Mouse (Mus musculus): ENCODE data around the gene Tff1. TPM values are rescaled to one million over a fixed set of nuclear protein-coding genes. Genes with fewer than 3 reads are reported as not detected.

Tff1 gene
- polyA plus RNA-seq, 1 experiment from 2014 or later: not detected

DNA sequence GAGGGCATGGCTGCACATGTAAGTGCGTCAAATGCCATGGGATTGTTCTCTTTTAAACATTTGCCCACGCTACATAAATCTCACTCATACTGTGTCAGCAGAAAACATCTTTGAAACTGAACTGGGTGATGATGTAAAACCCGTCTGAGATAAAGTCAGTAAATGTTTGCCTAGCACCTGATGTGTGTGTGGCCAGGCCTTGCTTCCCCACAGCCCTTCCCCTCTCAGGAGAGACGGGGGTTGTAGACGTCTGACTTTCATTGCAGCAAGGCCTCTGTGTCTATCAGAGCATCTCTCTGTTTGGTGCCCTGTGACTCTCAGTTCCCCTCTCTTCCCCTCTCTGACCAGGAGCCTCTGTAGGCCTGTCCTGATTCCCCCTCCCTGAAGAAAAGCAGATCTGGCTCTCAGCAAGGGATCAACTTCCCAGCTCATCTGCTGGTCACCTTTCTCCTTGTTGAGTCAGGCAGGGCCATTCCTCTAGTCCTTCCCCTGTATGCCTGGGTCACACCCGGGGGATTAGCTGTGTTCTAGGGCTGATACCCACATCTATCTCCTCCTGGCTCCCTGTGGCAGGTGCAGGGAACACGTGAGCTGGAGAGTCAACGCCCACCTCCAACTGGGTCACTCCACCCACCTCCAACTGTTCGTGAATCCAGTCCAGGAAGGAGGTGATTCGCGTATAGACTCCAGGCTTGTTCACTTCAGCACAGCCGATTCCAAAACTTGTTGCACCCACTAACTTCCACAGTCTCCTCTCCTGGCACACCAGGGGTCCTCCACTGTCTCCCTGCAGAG is 18.3 kb upstream of the Tff1 start:
- ATAC-seq (ENCODE audit: insufficient read depth) (no peak), DNase-seq (peak; percentile 18)
- Histone ChIP-seq H3K27ac (ENCODE audit: low read depth) (peak overlapping the region; percentile 20; the same call in 1 of the 2 replicates), H3K4me1 (ENCODE audit: insufficient read depth) (no peaks in the 10 kb centered on the region), H3K36me3 (ENCODE audit: insufficient read depth) (no peaks in the 10 kb centered on the region), H3K4me2 (no peak overlapping the region), H3K9me3 (ENCODE audit: low read depth, low read length) (no peaks in the 10 kb centered on the region), H3K4me3 (ENCODE audit: low read depth, low read length) (no peak overlapping the region), H3K27me3 (ENCODE audit: insufficient read depth, low read length) (no peaks in the 10 kb centered on the region), H3K9ac (no peak overlapping the region)
- no peak for TF ChIP-seq CTCF (IDR thresholded peaks at IDR 0.05; ENCODE audit: low read depth)
- 40% methylated on average over 12 of the region's 12 CpGs for WGBS

DNA sequence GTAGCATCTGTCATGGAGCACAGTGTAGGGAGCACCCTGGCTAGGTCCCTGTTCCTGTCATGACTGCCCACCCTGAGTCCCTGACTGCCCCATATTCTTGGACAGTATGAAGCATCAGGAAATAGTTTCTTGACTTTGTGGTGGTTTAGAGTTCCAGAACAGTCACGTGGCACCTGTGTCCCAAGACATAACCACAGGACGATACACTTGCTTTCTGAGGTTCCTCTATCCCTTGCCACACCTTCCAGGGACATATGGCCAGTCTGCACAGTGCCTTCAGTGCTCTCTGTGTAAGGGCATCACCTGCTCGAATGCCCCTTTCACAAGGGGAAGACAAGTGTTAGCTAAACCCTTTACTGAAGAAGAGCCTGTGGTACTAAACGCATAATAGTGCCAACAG is 16.4 kb upstream of the Tff1 start:
- Histone ChIP-seq H3K4me3 (ENCODE audit: low read depth, low read length) (no peak overlapping the region), H3K27ac (ENCODE audit: low read depth) (no peak overlapping the region), H3K4me2 (no peak overlapping the region), H3K9me3 (ENCODE audit: low read depth, low read length) (no peaks in the 10 kb centered on the region), H3K36me3 (ENCODE audit: insufficient read depth) (no peaks in the 10 kb centered on the region), H3K4me1 (ENCODE audit: insufficient read depth) (no peaks in the 10 kb centered on the region), H3K9ac (no peak overlapping the region), H3K27me3 (ENCODE audit: insufficient read depth, low read length) (no peaks in the 10 kb centered on the region)
- no peak for ATAC-seq (ENCODE audit: insufficient read depth)
- WGBS: 85% methylated on average over 4 of the region's 4 CpGs
- no peak for TF ChIP-seq CTCF (IDR thresholded peaks at IDR 0.05; ENCODE audit: low read depth)
- no peak for DNase-seq

DNA sequence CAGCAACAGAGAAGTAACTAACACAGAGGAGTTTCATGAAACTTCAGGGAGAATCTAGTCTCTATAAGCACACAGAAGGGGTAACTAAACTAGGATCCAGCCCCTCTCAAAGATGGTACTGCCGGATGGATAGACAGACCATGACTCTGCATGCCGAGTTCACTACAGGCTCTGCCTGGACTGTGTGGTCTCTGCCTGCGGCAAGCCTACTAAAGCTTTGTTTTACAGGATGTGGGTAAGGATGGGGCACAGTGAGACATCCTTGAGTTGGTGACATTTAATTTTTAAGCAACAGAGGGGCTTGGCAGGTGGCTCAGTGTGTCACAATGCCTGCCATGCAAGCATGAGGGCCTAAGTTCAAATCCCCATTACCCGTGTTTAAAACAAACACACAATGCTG is 11.2 kb upstream of the Tff1 start:
- Histone ChIP-seq H3K27me3 (ENCODE audit: insufficient read depth, low read length) (no peaks in the 10 kb centered on the region), H3K27ac (ENCODE audit: low read depth) (no peak overlapping the region), H3K4me2 (no peak overlapping the region), H3K36me3 (ENCODE audit: insufficient read depth) (no peaks in the 10 kb centered on the region), H3K4me1 (ENCODE audit: insufficient read depth) (no peaks in the 10 kb centered on the region), H3K4me3 (ENCODE audit: low read depth, low read length) (no peak overlapping the region), H3K9me3 (ENCODE audit: low read depth, low read length) (no peaks in the 10 kb centered on the region), H3K9ac (no peak overlapping the region)
- 77% methylated on average over 4 of the region's 4 CpGs for WGBS
- ATAC-seq (ENCODE audit: insufficient read depth) (no peak), DNase-seq (no peak)
- TF ChIP-seq CTCF (IDR thresholded peaks at IDR 0.05; ENCODE audit: low read depth): no peak

DNA sequence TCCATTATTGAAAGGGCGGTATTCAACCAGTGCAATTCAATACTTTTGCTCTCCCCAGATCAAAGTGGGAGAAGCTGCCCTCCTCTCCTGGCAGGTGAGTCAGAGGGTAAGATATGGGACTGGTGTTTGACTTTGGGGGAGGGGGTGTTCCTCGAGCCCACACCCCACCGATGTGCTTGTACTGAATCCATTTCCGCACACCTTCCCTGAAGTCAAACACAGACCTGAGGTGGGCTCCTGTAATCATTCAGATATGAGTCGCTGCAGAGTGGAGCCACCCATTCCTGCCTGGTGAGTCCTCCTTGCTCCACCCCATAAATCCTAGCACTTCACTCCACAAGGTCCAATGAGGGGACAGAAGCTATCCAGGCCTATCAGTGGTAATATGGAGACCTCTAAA is 4.7 kb upstream of the Tff1 start:
- H3K4me2 ChIP-seq: no peak overlapping the region
- ATAC-seq (ENCODE audit: insufficient read depth): no peak
- H3K27ac ChIP-seq (ENCODE audit: low read depth): no peak overlapping the region
- H3K4me1 ChIP-seq (ENCODE audit: insufficient read depth): no peaks in the 10 kb centered on the region; the same call in 1 of the 2 replicates
- H3K36me3 ChIP-seq (ENCODE audit: insufficient read depth): no peaks in the 10 kb centered on the region
- 63% methylated on average over 5 of the region's 5 CpGs for WGBS
- no peak overlapping the region for H3K4me3 ChIP-seq (ENCODE audit: low read depth, low read length)
- H3K9me3 ChIP-seq (ENCODE audit: low read depth, low read length): no peaks in the 10 kb centered on the region
- DNase-seq: no peak
- no peaks in the 10 kb centered on the region for H3K27me3 ChIP-seq (ENCODE audit: insufficient read depth, low read length)
- TF ChIP-seq CTCF (IDR thresholded peaks at IDR 0.05; ENCODE audit: low read depth): no peak
- no peak overlapping the region for H3K9ac ChIP-seq

DNA sequence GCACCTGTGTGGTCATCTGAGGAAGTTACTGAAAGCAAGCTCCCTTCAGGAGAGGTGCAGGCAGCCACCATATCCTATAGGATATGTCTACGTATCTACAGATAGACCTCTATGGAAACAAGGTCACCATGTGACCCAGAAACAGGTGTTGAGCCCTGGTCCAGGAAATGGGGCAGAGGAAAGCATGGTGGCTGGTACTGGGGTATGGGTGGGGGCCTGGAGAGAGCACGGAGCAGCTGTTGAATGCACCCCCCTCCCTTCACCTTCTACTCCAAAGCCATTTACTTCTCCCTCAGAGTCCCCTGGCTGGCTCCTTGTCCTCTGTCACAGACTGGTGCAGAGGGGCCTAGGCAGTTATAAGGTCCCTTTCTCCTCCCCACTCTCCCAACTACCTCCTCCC is 1.3 kb downstream of the Tff1 start:
- Histone ChIP-seq H3K4me1 (ENCODE audit: insufficient read depth) (no peaks in the 10 kb centered on the region), H3K4me2 (no peak overlapping the region), H3K27me3 (ENCODE audit: insufficient read depth, low read length) (no peaks in the 10 kb centered on the region), H3K4me3 (ENCODE audit: low read depth, low read length) (no peak overlapping the region), H3K9me3 (ENCODE audit: low read depth, low read length) (no peaks in the 10 kb centered on the region), H3K9ac (no peak overlapping the region), H3K27ac (ENCODE audit: low read depth) (no peak overlapping the region), H3K36me3 (ENCODE audit: insufficient read depth) (no peaks in the 10 kb centered on the region)
- DNase-seq (no peak), ATAC-seq (ENCODE audit: insufficient read depth) (no peak)
- 76% methylated on average over 2 of the region's 2 CpGs for WGBS
- no peak for TF ChIP-seq CTCF (IDR thresholded peaks at IDR 0.05; ENCODE audit: low read depth)

DNA sequence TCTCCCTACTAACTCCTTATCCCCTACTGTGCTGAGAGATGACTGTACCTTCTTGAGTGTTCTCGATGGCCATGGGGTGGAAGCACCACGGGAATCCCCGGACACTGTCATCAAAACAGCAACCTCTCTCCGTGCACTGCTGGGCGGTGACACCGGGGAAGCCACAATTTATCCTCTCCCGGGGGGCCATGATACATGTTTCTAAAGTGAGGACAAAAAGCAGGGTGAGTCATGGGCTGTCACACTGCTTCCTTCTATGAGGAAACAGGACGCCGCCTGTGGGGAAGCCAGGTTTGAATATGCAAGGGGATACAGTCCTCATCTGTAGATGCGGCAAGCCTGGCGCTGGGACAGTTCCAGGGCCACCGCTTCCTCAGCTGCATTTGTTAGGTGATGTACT is 2.5 kb downstream of the Tff1 start:
- Histone ChIP-seq H3K9ac (no peak overlapping the region), H3K4me3 (ENCODE audit: low read depth, low read length) (no peak overlapping the region), H3K4me1 (ENCODE audit: insufficient read depth) (no peaks in the 10 kb centered on the region), H3K27ac (ENCODE audit: low read depth) (no peak overlapping the region), H3K36me3 (ENCODE audit: insufficient read depth) (no peaks in the 10 kb centered on the region), H3K27me3 (ENCODE audit: insufficient read depth, low read length) (no peaks in the 10 kb centered on the region), H3K9me3 (ENCODE audit: low read depth, low read length) (no peaks in the 10 kb centered on the region), H3K4me2 (no peak overlapping the region)
- 79% methylated on average over 12 of the region's 12 CpGs for WGBS
- ATAC-seq (ENCODE audit: insufficient read depth) (no peak), DNase-seq (no peak)
- TF ChIP-seq CTCF (IDR thresholded peaks at IDR 0.05; ENCODE audit: low read depth): no peak

DNA sequence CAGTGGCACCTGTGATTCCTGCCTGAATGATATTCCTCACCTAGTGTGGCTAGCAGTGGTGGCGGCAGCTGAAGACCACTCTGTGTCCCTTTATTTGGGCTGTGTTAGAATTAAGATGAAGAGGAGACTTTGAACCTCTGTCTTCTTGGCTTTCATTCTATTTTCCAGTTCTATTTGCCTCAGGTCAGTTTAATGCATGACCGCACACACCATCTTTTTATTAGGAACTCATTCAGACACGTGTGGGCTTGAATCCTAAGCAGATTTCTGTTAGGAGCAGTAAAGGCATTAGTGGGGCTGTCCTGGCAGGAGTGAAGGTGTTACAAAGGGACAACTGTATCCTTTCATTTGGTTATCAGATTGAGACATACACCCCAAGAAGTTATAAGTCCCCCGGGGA is 4.8 kb downstream of the Tff1 start:
- H3K27ac ChIP-seq (ENCODE audit: low read depth): no peak overlapping the region
- ATAC-seq (ENCODE audit: insufficient read depth) (no peak), DNase-seq (no peak)
- H3K9me3 ChIP-seq (ENCODE audit: low read depth, low read length): no peaks in the 10 kb centered on the region
- no peak overlapping the region for H3K9ac ChIP-seq
- no peak overlapping the region for H3K4me2 ChIP-seq
- H3K27me3 ChIP-seq (ENCODE audit: insufficient read depth, low read length): no peaks in the 10 kb centered on the region
- TF ChIP-seq CTCF (IDR thresholded peaks at IDR 0.05; ENCODE audit: low read depth): no peak
- no peaks in the 10 kb centered on the region for H3K4me1 ChIP-seq (ENCODE audit: insufficient read depth)
- H3K36me3 ChIP-seq (ENCODE audit: insufficient read depth): no peaks in the 10 kb centered on the region
- no peak overlapping the region for H3K4me3 ChIP-seq (ENCODE audit: low read depth, low read length)
- WGBS: 83% methylated on average over 4 of the region's 4 CpGs
